Mouse (Mus musculus): ENCODE data around the gene Lrrc36. TPM values are rescaled to one million over a fixed set of nuclear protein-coding genes. Genes with fewer than 3 reads are reported as not detected.

The Lrrc36 gene
- not detected for polyA plus RNA-seq (2017; shearing (Covaris generic))

DNA sequence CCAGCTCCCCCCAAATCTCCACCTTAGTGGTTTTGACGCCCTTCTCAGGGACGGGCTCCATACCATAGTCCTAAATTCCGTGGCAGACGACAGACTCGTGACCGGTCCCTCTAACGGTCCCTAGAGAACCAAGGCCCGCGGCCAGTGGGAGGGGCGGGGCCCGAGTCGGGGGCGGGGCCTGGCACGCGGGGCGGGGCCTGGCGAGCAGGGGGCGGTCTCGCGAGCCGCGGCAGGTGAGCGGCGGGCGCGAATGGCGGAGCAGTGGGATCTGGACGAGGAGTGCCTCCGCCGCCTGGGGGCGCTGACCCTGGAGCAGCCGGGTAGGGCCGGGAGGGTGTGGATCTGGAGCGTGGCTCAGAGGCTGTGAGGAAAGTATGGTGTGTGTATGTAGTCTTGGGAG lies at the start of gene Lrrc36, which contains the start of gene Kctd19:
Lrrc36 (plus strand) TSS at position 181 of the 400 bp plus-strand sequence.
Kctd19 (minus strand) TSS at position 112 of the 400 bp plus-strand sequence.

GRCm38 (mm10) chr8:105373032-105373431 lies 40.3 kb upstream of the Lrrc36 start, which contains the start of gene Plekhg4:
Gene Plekhg4 (plus strand): TSS chr8:105373274.

DNA sequence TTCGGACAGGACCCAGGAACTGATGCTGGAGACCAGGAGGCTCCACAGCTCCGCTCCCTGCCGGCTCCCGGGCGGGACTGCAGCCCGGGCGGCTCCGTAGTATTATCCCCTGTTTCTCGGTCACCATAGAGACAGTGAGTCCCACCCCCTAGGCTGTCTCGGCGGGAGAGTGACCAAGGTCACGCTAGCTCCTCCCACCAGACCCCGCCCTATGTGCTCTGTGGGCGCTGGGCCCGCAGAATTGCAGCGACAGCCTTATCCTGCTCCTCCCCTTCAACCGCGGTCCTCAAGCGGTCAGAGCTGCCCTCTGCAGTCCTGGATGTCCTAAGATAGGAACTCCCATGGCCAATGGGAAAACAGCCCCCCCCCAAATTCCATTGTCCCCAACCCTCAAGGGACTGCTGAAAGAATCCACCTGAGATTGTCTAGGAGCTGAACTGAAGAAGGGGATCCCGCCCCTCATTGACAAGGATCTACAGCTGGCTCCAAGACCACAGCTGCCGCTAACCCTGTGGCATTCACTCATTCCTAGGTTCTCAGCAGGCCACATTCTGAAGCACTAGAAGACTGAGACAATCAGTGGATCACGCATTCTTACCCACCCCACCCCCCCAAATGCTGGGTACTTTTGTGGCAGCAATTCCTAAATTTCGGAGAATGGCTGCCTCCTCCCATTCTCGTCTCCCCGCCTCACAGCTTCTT lies 58.1 kb downstream of the Lrrc36 start, which contains the start of gene Tppp3:
Tppp3 (minus strand) TSS at position 213 of the 702 bp plus-strand sequence.

GRCm38 (mm10) chr8:105496439-105497180 lies 83.2 kb downstream of the Lrrc36 start, which contains the start of gene Zdhhc1:
Gene Zdhhc1 (minus strand): TSS chr8:105496902.

Other genes starting within 250 kb of the Lrrc36 start
- gene Cbfb, start 242.9 kb upstream of the Lrrc36 start, polyA plus RNA-seq (2017; shearing (Covaris generic)): 100 to 1,000 TPM; 115 to 135 TPM
- gene D230025D16Rik, start 188.4 kb upstream of the Lrrc36 start, polyA plus RNA-seq (2017; shearing (Covaris generic)): 10 to 100 TPM; 22.1 to 29.3 TPM
- gene B3gnt9, start 158.4 kb upstream of the Lrrc36 start, polyA plus RNA-seq (2017; shearing (Covaris generic)): 1 to 10 TPM; 1.2 to 2.0 TPM
- gene Tradd, start 149.0 kb upstream of the Lrrc36 start, polyA plus RNA-seq (2017; shearing (Covaris generic)): 10 to 100 TPM; 58.0 to 82.4 TPM
- gene Fbxl8, start 148.9 kb upstream of the Lrrc36 start, polyA plus RNA-seq (2017; shearing (Covaris generic)): 10 to 100 TPM; 16.9 to 24.8 TPM
- gene Hsf4, start 143.8 kb upstream of the Lrrc36 start, polyA plus RNA-seq (2017; shearing (Covaris generic)): under 1 TPM; 0.92 to 0.93 TPM
- not detected for gene Nol3, start 137.4 kb upstream of the Lrrc36 start, polyA plus RNA-seq (2017; shearing (Covaris generic))
- gene 4931428F04Rik, start 123.7 kb upstream of the Lrrc36 start, polyA plus RNA-seq (2017; shearing (Covaris generic)): 1 to 10 TPM in 1 of 2 experiments, under 1 TPM in 1; 0.60 to 2.2 TPM
- gene Exoc3l, start 117.5 kb upstream of the Lrrc36 start, polyA plus RNA-seq (2017; shearing (Covaris generic)): 1 to 10 TPM; 1.0 to 1.3 TPM
- gene E2f4, start 115.9 kb upstream of the Lrrc36 start, polyA plus RNA-seq (2017; shearing (Covaris generic)): 100 to 1,000 TPM; 156 to 166 TPM
- gene Elmo3, start 108.0 kb upstream of the Lrrc36 start, polyA plus RNA-seq (2017; shearing (Covaris generic)): 10 to 100 TPM in 1 of 2 experiments, 1 to 10 TPM in 1; 4.4 to 10.1 TPM
- gene Lrrc29, start 87.3 kb upstream of the Lrrc36 start, polyA plus RNA-seq (2017; shearing (Covaris generic)): 1 to 10 TPM; 3.3 TPM
- gene Tmem208, start 87.2 kb upstream of the Lrrc36 start, polyA plus RNA-seq (2017; shearing (Covaris generic)): 100 to 1,000 TPM; 127 to 128 TPM
- 1 to 10 TPM; 1.3 to 2.4 TPM for gene Fhod1, start 65.6 kb upstream of the Lrrc36 start, polyA plus RNA-seq (2017; shearing (Covaris generic))
- gene Slc9a5, start 64.7 kb upstream of the Lrrc36 start, polyA plus RNA-seq (2017; shearing (Covaris generic)): 1 to 10 TPM in 1 of 2 experiments, under 1 TPM in 1; 0.10 to 2.2 TPM
- 1 to 10 TPM in 1 of 2 experiments, not detected in 1; 1.1 TPM for gene Plekhg4, start 40.3 kb upstream of the Lrrc36 start, polyA plus RNA-seq (2017; shearing (Covaris generic))
- gene Kctd19, start 69 bp upstream of the Lrrc36 start, polyA plus RNA-seq (2017; shearing (Covaris generic)): under 1 TPM in 1 of 2 experiments, not detected in 1; 0.63 TPM
- gene Tppp3, start 58.0 kb downstream of the Lrrc36 start, polyA plus RNA-seq (2017; shearing (Covaris generic)): 1 to 10 TPM in 1 of 2 experiments, not detected in 1; 1.8 TPM
- 1 to 10 TPM; 1.5 to 4.3 TPM for gene Zdhhc1, start 83.3 kb downstream of the Lrrc36 start, polyA plus RNA-seq (2017; shearing (Covaris generic))
- under 1 TPM in 1 of 2 experiments, not detected in 1; 0.37 TPM for gene Hsd11b2, start 105.2 kb downstream of the Lrrc36 start, polyA plus RNA-seq (2017; shearing (Covaris generic))
- 10 to 100 TPM; 56.2 to 62.2 TPM for gene Atp6v0d1, start 152.5 kb downstream of the Lrrc36 start, polyA plus RNA-seq (2017; shearing (Covaris generic))
- 10 to 100 TPM; 13.2 to 18.4 TPM for gene Ripor1, start 191.7 kb downstream of the Lrrc36 start, polyA plus RNA-seq (2017; shearing (Covaris generic))
- 100 to 1,000 TPM; 174 to 204 TPM for gene Ctcf, start 223.0 kb downstream of the Lrrc36 start, polyA plus RNA-seq (2017; shearing (Covaris generic))
- under 1 TPM in 1 of 2 experiments, not detected in 1; 0.90 TPM for gene Agrp, start 223.8 kb downstream of the Lrrc36 start, polyA plus RNA-seq (2017; shearing (Covaris generic))